8 mouse cellular contexts compared by ENCODE assay signal in genomic region chr1:128243996-128244726, GRCm38 (mm10). TPM values are rescaled to one million over a fixed set of nuclear protein-coding genes. Genes with fewer than 3 reads are reported as not detected.
DNase-seq lines count a peak whose midpoint lies in the region; ATAC-seq lines count a peak whose summit lies in the region.

No protein-coding gene starts in this region.

- no peaks in the 10 kb centered on the region for H3K27me3 ChIP-seq in lung, embryonic 16.5 days (ENCODE audit: control insufficient read depth, insufficient read depth, low read depth, low read length)

- DNase-seq in MEL-GATA-1-ER (ENCODE audit: extremely low read depth, low read depth) = peak; percentile 97
- peak; percentile 93 for DNase-seq in cerebellum, adult 8-10 months
- DNase-seq in forelimb bud, embryonic 11.5 days (ENCODE audit: low read depth, low spot score) = peak; percentile 96
- DNase-seq in layer of hippocampus, adult 9-10 months (ENCODE audit: low spot score) = peak; percentile 80
- peak; percentile 82 for DNase-seq in ovary, postnatal 10 days (ENCODE audit: low spot score)
- peak; percentile 98 to 99 for DNase-seq in thymus, postnatal 10 days (ENCODE audit: low spot score in 2 of 2)

- H3K4me1 ChIP-seq in lung, embryonic 16.5 days (replicated peaks; ENCODE audit: control insufficient read depth, insufficient read depth, low read length) = peaks cover 3% of the 10 kb centered on the region; the same call in 1 of the 2 replicates

- H3K4me2 ChIP-seq in lung, embryonic 16.5 days (ENCODE audit: low read depth, low read length) = peak overlapping the region; percentile 89

- no peaks in the 10 kb centered on the region for H3K9me3 ChIP-seq in lung, embryonic 16.5 days (ENCODE audit: control insufficient read depth, low read length)

- H3K27ac ChIP-seq in lung, embryonic 16.5 days (ENCODE audit: low read length) = peak overlapping the region; percentile 86

- H3K9ac ChIP-seq in lung, embryonic 16.5 days (ENCODE audit: low read length) = peak overlapping the region; percentile 91

- H3K36me3 ChIP-seq in lung, embryonic 16.5 days (ENCODE audit: control insufficient read depth, insufficient read depth, low read length) = no peaks in the 10 kb centered on the region

- H3K4me3 ChIP-seq in lung, embryonic 16.5 days (ENCODE audit: low read length) = peak overlapping the region; percentile 85

- WGBS in lung, embryonic 16.5 days = 0% methylated on average over 71 of the region's 71 CpGs

- ATAC-seq in hematopoietic stem cell, adult 5-6 weeks (replicated peaks in 1 of 2; ENCODE audit: insufficient read depth in 1 of 2, low FRiP score in 2 of 2, low TSS enrichment in 1 of 2, low read depth in 1 of 2, poor library complexity in 2 of 2, severe bottlenecking in 2 of 2) = peak; percentile 93 to 98
- ATAC-seq in lung, embryonic 16.5 days (ENCODE audit: low read depth) = peak; percentile 96

RNA-seq across cellular contexts. Expression of gene Ubxn4, which starts 0.4 kb away (rescaled TPM):
- 88.2 and 130 TPM in 2 replicates for total RNA-seq in hematopoietic stem cell, adult 5-6 weeks (2017)
- polyA plus RNA-seq in lung, embryonic 16.5 days (2015; fragmentation: Nextera tagmentation; extraction: Ambion mirVana) = 57.1 and 63.8 TPM in 2 replicates

Comparison
In these comparisons a context has a peak if more than half of its experiments do, and no peak if none do; other contexts are left out.
1. Peak in every context shown above with its lines: DNase-seq, ATAC-seq, H3K4me3 ChIP-seq and H3K27ac ChIP-seq.